Mouse (Mus musculus) heart, embryonic 12.5 days (tissue): Measurements from ENCODE around the gene Gm17190. TPM values are rescaled to one million over a fixed set of nuclear protein-coding genes. Genes with fewer than 3 reads are reported as not detected.
A peak's percentile ranks its signal among the peaks of the same experiment; 100 is the strongest.

Experiments used
- ATAC-seq: fragments of 200-750 bp; cut with Nextera tagmentation; 2 replicates; pipeline ENCODE4 v1.8.0; 2017; ENCODE audit warnings: moderate TSS enrichment, moderate library complexity; ENCODE audit not compliant: insufficient number of reproducible peaks, low FRiP score
- H3K27ac ChIP-seq: fragments of 300-500 bp; sonication (generic); 2 replicates; pipeline ENCODE4 v1.5.1; 2016; ENCODE audit warnings: mild to moderate bottlenecking, moderate library complexity; ENCODE audit not compliant: poor library complexity, severe bottlenecking
- H3K27me3 ChIP-seq: fragments of 300-500 bp; sonication (generic); replicated peaks from 2 replicates; pipeline ENCODE4 v1.6.1; 2016; ENCODE audit warnings: mild to moderate bottlenecking, moderate library complexity
- H3K36me3 ChIP-seq: fragments of 300-500 bp; sonication (generic); 2 replicates; pipeline ENCODE4 v1.6.1; 2016; ENCODE audit warnings: mild to moderate bottlenecking, moderate library complexity
- H3K4me1 ChIP-seq: fragments of 300-500 bp; sonication (generic); replicated peaks from 2 replicates; pipeline ENCODE4 v1.6.1; 2016; ENCODE audit warnings: mild to moderate bottlenecking
- H3K4me2 ChIP-seq: fragments of 300-500 bp; sonication (generic); 2 replicates; pipeline ENCODE4 v1.6.1; 2016; ENCODE audit warnings: mild to moderate bottlenecking, moderate library complexity
- H3K4me3 ChIP-seq: fragments of 300-500 bp; sonication (generic); 2 replicates; pipeline ENCODE4 v1.5.1; 2016; ENCODE audit warnings: mild to moderate bottlenecking
- H3K9ac ChIP-seq: fragments of 300-500 bp; sonication (generic); 2 replicates; pipeline ENCODE4 v1.6.1; 2016; ENCODE audit warnings: mild to moderate bottlenecking, moderate library complexity
- H3K9me3 ChIP-seq: fragments of 300-500 bp; sonication (generic); replicated peaks from 2 replicates; pipeline ENCODE4 v1.6.1; 2016; ENCODE audit warnings: mild to moderate bottlenecking, moderate library complexity
- WGBS: fragments of 180-500 bp; shearing (Covaris S2); methylation state at CpG from one replicate; pipeline ENCODE4 v1.1.7; 2016; 5-methylcytosine and 5-hydroxymethylcytosine counted together
- polyA plus RNA-seq: library from polyadenylated mRNA; unstranded; fragments of >200 nt; fragmentation: Nextera tagmentation; extraction: Ambion mirVana; gene quantifications from 2 replicates; pipeline ENCODE4 v1.2.1, GENCODE M21; 2016

Gene Gm17190
- polyA plus RNA-seq, 1 experiment from 2014 or later: not detected

- Histone ChIP-seq H3K27ac (no peak overlapping the region), H3K9ac (no peak overlapping the region), H3K4me2 (no peak overlapping the region), H3K4me1 (no peaks in the 10 kb centered on the region), H3K4me3 (no peak overlapping the region), H3K27me3 (no peaks in the 10 kb centered on the region), H3K36me3 (no peaks in the 10 kb centered on the region), H3K9me3 (no peaks in the 10 kb centered on the region)
- 76% methylated on average over 2 of the region's 2 CpGs for WGBS
- ATAC-seq: no peak
These were observed 30.9 kb downstream of the Gm17190 start for GRCm38 (mm10) chr13:96112711-96113110.

GRCm38 (mm10) chr13:96125011-96125410 lies 43.2 kb downstream of the Gm17190 start:
- Histone ChIP-seq H3K27me3 (peaks cover 35% of the 10 kb centered on the region), H3K27ac (no peak overlapping the region), H3K4me3 (no peak overlapping the region), H3K36me3 (no peaks in the 10 kb centered on the region), H3K4me1 (no peaks in the 10 kb centered on the region), H3K9me3 (no peaks in the 10 kb centered on the region), H3K4me2 (no peak overlapping the region), H3K9ac (no peak overlapping the region)
- no peak for ATAC-seq
- 45% methylated on average over 5 of the region's 5 CpGs for WGBS

- no peak overlapping the region for H3K4me2 ChIP-seq
- peaks cover 50% of the 10 kb centered on the region for H3K27me3 ChIP-seq
- H3K4me3 ChIP-seq: no peak overlapping the region
- WGBS: 71% methylated on average over 6 of the region's 6 CpGs
- no peak overlapping the region for H3K9ac ChIP-seq
- H3K36me3 ChIP-seq: no peaks in the 10 kb centered on the region
- peaks cover 12% of the 10 kb centered on the region for H3K4me1 ChIP-seq
- no peaks in the 10 kb centered on the region for H3K9me3 ChIP-seq
- ATAC-seq: no peak
- H3K27ac ChIP-seq: no peak overlapping the region
These were observed 44.8 kb downstream of the Gm17190 start for GRCm38 (mm10) chr13:96126669-96127068.

GRCm38 (mm10) chr13:96129081-96129480 lies 47.2 kb downstream of the Gm17190 start:
- 64% methylated on average over 3 of the region's 3 CpGs for WGBS

GRCm38 (mm10) chr13:96131050-96131449 lies 49.2 kb downstream of the Gm17190 start:
- no peak for ATAC-seq
- no peaks in the 10 kb centered on the region for H3K9me3 ChIP-seq
- under 1% methylated on average over 28 of the region's 30 CpGs for WGBS
- no peak overlapping the region for H3K27ac ChIP-seq
- H3K36me3 ChIP-seq: no peaks in the 10 kb centered on the region
- peak overlapping the region; percentile 53 for H3K4me3 ChIP-seq
- H3K9ac ChIP-seq: no peak overlapping the region
- H3K4me1 ChIP-seq: peaks cover 31% of the 10 kb centered on the region
- H3K4me2 ChIP-seq: peak overlapping the region; percentile 99
- peaks cover 79% of the 10 kb centered on the region for H3K27me3 ChIP-seq

More at GRCm38 (mm10) chr13:96129081-96129480, 47.2 kb downstream of the Gm17190 start:
- H3K9me3 ChIP-seq: no peaks in the 10 kb centered on the region
- H3K27me3 ChIP-seq: peaks cover 69% of the 10 kb centered on the region
- no peak overlapping the region for H3K27ac ChIP-seq
- no peaks in the 10 kb centered on the region for H3K36me3 ChIP-seq
- no peak overlapping the region for H3K4me3 ChIP-seq
- no peak overlapping the region for H3K4me2 ChIP-seq
- no peak for ATAC-seq
- H3K9ac ChIP-seq: no peak overlapping the region
- H3K4me1 ChIP-seq: peaks cover 31% of the 10 kb centered on the region

- Histone ChIP-seq H3K36me3 (no peaks in the 10 kb centered on the region), H3K27ac (no peak overlapping the region), H3K4me2 (peak overlapping the region; percentile 99), H3K9me3 (no peaks in the 10 kb centered on the region), H3K4me1 (peaks cover 31% of the 10 kb centered on the region), H3K27me3 (peaks cover 81% of the 10 kb centered on the region), H3K4me3 (peak overlapping the region; percentile 53), H3K9ac (peak overlapping the region; percentile 33)
- ATAC-seq: no peak
- whole genome bisulfite sequencing: under 1% methylated on average over 19 of the region's 19 CpGs
These were observed 50.1 kb downstream of the Gm17190 start for GRCm38 (mm10) chr13:96131911-96132310.

GRCm38 (mm10) chr13:96132401-96132816 lies 50.6 kb downstream of the Gm17190 start, which contains the start of gene Sv2c:
Sv2c (minus strand) TSS chr13:96132577.
- Histone ChIP-seq H3K27me3 (peaks cover 76% of the 10 kb centered on the region), H3K27ac (no peak within 1 kb of the TSS), H3K36me3 (no peaks in the 10 kb centered on the region), H3K4me1 (peaks cover 31% of the 10 kb centered on the region), H3K9me3 (no peaks in the 10 kb centered on the region), H3K9ac (peak within 1 kb of the TSS; percentile 33), H3K4me2 (peak within 1 kb of the TSS; percentile 99), H3K4me3 (peak within 1 kb of the TSS; percentile 53)
- under 1% methylated on average over 39 of the region's 44 CpGs for WGBS
- ATAC-seq: no peak

Other genes starting within 250 kb of the Gm17190 start
- gene Iqgap2, start 190.1 kb upstream of the Gm17190 start, polyA plus RNA-seq: 6.9 and 7.3 TPM in 2 replicates
- 26.4 and 29.7 TPM in 2 replicates for gene Gm20075, start 678 bp upstream of the Gm17190 start, polyA plus RNA-seq
- 0.64 and 1.3 TPM in 2 replicates for gene Sv2c, start 50.5 kb downstream of the Gm17190 start, polyA plus RNA-seq